Mouse (Mus musculus) limb, embryonic 14.5 days (tissue): ENCODE results near the gene Tbrg4. TPM values are rescaled to one million over a fixed set of nuclear protein-coding genes. Genes with fewer than 3 reads are reported as not detected.
A peak's percentile ranks its signal among the peaks of the same experiment; 100 is the strongest.
"Not testable (repeated sequence)": the region's sequence is repeated elsewhere in the genome, so short reads cannot be mapped to it uniquely, and the experiment has no call there.

Experiments
- ATAC-seq: fragments of 200-750 bp; cut with Nextera tagmentation; 2 replicates; pipeline ENCODE4 v1.8.0; 2017; ENCODE audit warnings: low read depth, moderate number of reproducible peaks, moderate TSS enrichment; ENCODE audit not compliant: low FRiP score
- DNase-seq: peaks from one replicate; pipeline ENCODE4 v3.0.0-alpha.2; 2015; ENCODE audit warnings: low spot score
- H3K27ac ChIP-seq: fragments of 300-500 bp; sonication (generic); replicated peaks from 2 replicates; pipeline ENCODE4 v1.5.1; 2014; ENCODE audit warnings: low read depth, mild to moderate bottlenecking, low read length, moderate library complexity, mixed read lengths
- H3K27me3 ChIP-seq: fragments of 300-500 bp; sonication (generic); 2 replicates; pipeline ENCODE4 v1.6.1; 2014; ENCODE audit warnings: low read length, mixed read lengths; ENCODE audit not compliant: control insufficient read depth, insufficient read depth
- H3K36me3 ChIP-seq: fragments of 300-500 bp; sonication (generic); 2 replicates; pipeline ENCODE4 v1.6.1; 2014; ENCODE audit warnings: mild to moderate bottlenecking, low read length, moderate library complexity, mixed read lengths; ENCODE audit not compliant: control insufficient read depth, insufficient read depth
- H3K4me1 ChIP-seq: fragments of 300-500 bp; sonication (generic); 2 replicates; pipeline ENCODE4 v1.6.1; 2014; ENCODE audit warnings: antibody characterized with exemption, low read length, mixed read lengths; ENCODE audit not compliant: control insufficient read depth, insufficient read depth
- H3K4me2 ChIP-seq: fragments of 300-500 bp; sonication (generic); replicated peaks from 2 replicates; pipeline ENCODE4 v1.6.1; 2014; ENCODE audit warnings: low read depth, mild to moderate bottlenecking, low read length, moderate library complexity; ENCODE audit not compliant: severe bottlenecking
- H3K4me3 ChIP-seq: fragments of 300-500 bp; sonication (generic); replicated peaks from 2 replicates; pipeline ENCODE4 v1.5.1; 2014; ENCODE audit warnings: low read length
- H3K9ac ChIP-seq: fragments of 300-500 bp; sonication (generic); 2 replicates; pipeline ENCODE4 v1.6.1; 2014; ENCODE audit warnings: mild to moderate bottlenecking, low read depth, low read length, moderate library complexity; ENCODE audit not compliant: severe bottlenecking
- H3K9me3 ChIP-seq: fragments of 300-500 bp; sonication (generic); 2 replicates; pipeline ENCODE4 v1.6.1; 2016; ENCODE audit warnings: low read length; ENCODE audit not compliant: control insufficient read depth
- POLR2A ChIP-seq: fragments of 200-500 bp; IDR thresholded peaks from 2 replicates; pipeline ENCODE4 v1.8.0; 2012; ENCODE audit warnings: inconsistent platforms, mild to moderate bottlenecking, moderate library complexity, borderline replicate concordance; ENCODE audit not compliant: insufficient read depth, insufficient read length; ENCODE audit errors: extremely low read depth
- WGBS: fragments of 180-500 bp; shearing (Covaris S2); extraction: QIAGEN DNeasy Blood & Tissue Kit; methylation state at CpG from one replicate; pipeline ENCODE4 v1.1.7; 2014; 5-methylcytosine and 5-hydroxymethylcytosine counted together
- polyA plus RNA-seq, 2 experiments: library from polyadenylated mRNA; depleted of rRNA in 1 of 2; stranded (reverse) in 1 of 2; unstranded in 1 of 2; fragments of >200 nt; fragmentation: Nextera tagmentation in 1 of 2; extraction: Ambion mirVana in 1 of 2; gene quantifications; 2 replicates each; pipeline versions ENCODE4 v1.2.1 to v1.2.3; 2012 to 2014

The Tbrg4 gene
- polyA plus RNA-seq, 2 experiments = 33.8 to 108 TPM

GRCm38 (mm10) chr11:6669041-6669440 lies 43.2 kb upstream of the Tbrg4 start:
- Histone ChIP-seq H3K36me3 (no peaks in the 10 kb centered on the region), H3K4me2 (no peak overlapping the region), H3K27me3 (no peaks in the 10 kb centered on the region), H3K4me3 (no peak overlapping the region), H3K9me3 (no peaks in the 10 kb centered on the region), H3K9ac (no peak overlapping the region), H3K4me1 (no peaks in the 10 kb centered on the region), H3K27ac (no peak overlapping the region)
- WGBS = 59% methylated on average over 9 of the region's 9 CpGs
- TF ChIP-seq POLR2A = no peak
- no peak for ATAC-seq
- no peak for DNase-seq

- H3K4me2 ChIP-seq = no peak overlapping the region
- H3K4me1 ChIP-seq = no peaks in the 10 kb centered on the region
- no peak overlapping the region for H3K9ac ChIP-seq
- no peak for TF ChIP-seq POLR2A
- DNase-seq = no peak
- no peaks in the 10 kb centered on the region for H3K36me3 ChIP-seq
- H3K9me3 ChIP-seq = no peaks in the 10 kb centered on the region
- H3K4me3 ChIP-seq = no peak overlapping the region
- 82% methylated on average over 2 of the region's 2 CpGs for WGBS
- H3K27me3 ChIP-seq = no peaks in the 10 kb centered on the region
- no peak for ATAC-seq
- no peak overlapping the region for H3K27ac ChIP-seq
These were observed 40.8 kb upstream of the Tbrg4 start for GRCm38 (mm10) chr11:6666634-6667033.

GRCm38 (mm10) chr11:6661206-6661605 lies 35.3 kb upstream of the Tbrg4 start:
- H3K9me3 ChIP-seq = no peaks in the 10 kb centered on the region
- H3K36me3 ChIP-seq = no peaks in the 10 kb centered on the region
- TF ChIP-seq POLR2A = no peak
- no peak overlapping the region for H3K27ac ChIP-seq
- WGBS = 81% methylated on average over 14 of the region's 14 CpGs
- no peak overlapping the region for H3K4me3 ChIP-seq
- ATAC-seq (no peak), DNase-seq (no peak)
- H3K9ac ChIP-seq = no peak overlapping the region
- H3K4me1 ChIP-seq = no peaks in the 10 kb centered on the region
- no peaks in the 10 kb centered on the region for H3K27me3 ChIP-seq
- no peak overlapping the region for H3K4me2 ChIP-seq

- no peak for TF ChIP-seq POLR2A
- no peak within 1 kb of the TSS for H3K27ac ChIP-seq
- peak within 1 kb of the TSS; percentile 33 for H3K4me3 ChIP-seq
- no peaks in the 10 kb centered on the region for H3K9me3 ChIP-seq
- H3K36me3 ChIP-seq = no peaks in the 10 kb centered on the region
- peak within 1 kb of the TSS; percentile 45 for H3K9ac ChIP-seq
- no peaks in the 10 kb centered on the region for H3K27me3 ChIP-seq
- H3K4me2 ChIP-seq = peak within 1 kb of the TSS; percentile 70
- under 1% methylated on average over 18 of the region's 18 CpGs for WGBS
- ATAC-seq (peak; percentile 82), DNase-seq (peak; percentile 74)
- no peaks in the 10 kb centered on the region for H3K4me1 ChIP-seq
These were observed 32.4 kb upstream of the Tbrg4 start, which contains the start of gene Ramp3 for GRCm38 (mm10) chr11:6658271-6658670. Ramp3 (plus strand) TSS chr11:6658521.

- Histone ChIP-seq H3K4me1 (no peaks in the 10 kb centered on the region), H3K4me3 (no peak overlapping the region), H3K36me3 (no peaks in the 10 kb centered on the region), H3K9ac (no peak overlapping the region), H3K27me3 (no peaks in the 10 kb centered on the region), H3K4me2 (no peak overlapping the region), H3K9me3 (no peaks in the 10 kb centered on the region), H3K27ac (no peak overlapping the region)
- 4% methylated on average over 2 of the region's 2 CpGs for WGBS
- ATAC-seq (peak; percentile 77; the same call in 1 of the 2 replicates), DNase-seq (peak; percentile 89)
- no peak for TF ChIP-seq POLR2A
These were observed 29.0 kb upstream of the Tbrg4 start for GRCm38 (mm10) chr11:6654903-6655302.

- not testable (repeated sequence) for H3K27ac ChIP-seq, H3K4me3 ChIP-seq, H3K4me1 ChIP-seq, H3K36me3 ChIP-seq, H3K9me3 ChIP-seq, H3K9ac ChIP-seq, DNase-seq, H3K4me2 ChIP-seq, H3K27me3 ChIP-seq, ATAC-seq
- WGBS = 68% methylated on average over 3 of the region's 3 CpGs
These were observed 27.1 kb upstream of the Tbrg4 start for GRCm38 (mm10) chr11:6652978-6653377.
